Mouse (Mus musculus) lung, embryonic 14.5 days (tissue): ENCODE data around the gene Ncoa1. TPM values are rescaled to one million over a fixed set of nuclear protein-coding genes. Genes with fewer than 3 reads are reported as not detected.
A peak's percentile ranks its signal among the peaks of the same experiment; 100 is the strongest.

Experiments
- ATAC-seq: fragments of 200-750 bp; cut with Nextera tagmentation; 2 replicates; pipeline ENCODE4 v1.8.0; 2017; ENCODE audit warnings: mild to moderate bottlenecking, moderate TSS enrichment, moderate library complexity; ENCODE audit not compliant: insufficient read depth
- DNase-seq: peaks from one replicate; pipeline ENCODE4 v3.0.0-alpha.2; 2015
- H3K27ac ChIP-seq: fragments of 300-500 bp; sonication (generic); 2 replicates; pipeline ENCODE4 v1.5.1; 2014; ENCODE audit warnings: low read depth, mild to moderate bottlenecking, moderate library complexity
- H3K27me3 ChIP-seq: fragments of 300-500 bp; sonication (generic); 2 replicates; pipeline ENCODE4 v1.6.1; 2014; ENCODE audit warnings: low read length, control low read depth; ENCODE audit not compliant: insufficient read depth
- H3K36me3 ChIP-seq: fragments of 300-500 bp; sonication (generic); 2 replicates; pipeline ENCODE4 v1.6.1; 2014; ENCODE audit warnings: control low read depth; ENCODE audit not compliant: insufficient read depth
- H3K4me1 ChIP-seq: fragments of 300-500 bp; sonication (generic); 2 replicates; pipeline ENCODE4 v1.6.1; 2014; ENCODE audit warnings: antibody characterized with exemption, control low read depth; ENCODE audit not compliant: insufficient read depth
- H3K4me2 ChIP-seq: fragments of 300-500 bp; sonication (generic); 2 replicates; pipeline ENCODE4 v1.6.1; 2014; ENCODE audit warnings: mild to moderate bottlenecking
- H3K4me3 ChIP-seq: fragments of 300-500 bp; sonication (generic); 2 replicates; pipeline ENCODE4 v1.5.1; 2014; ENCODE audit warnings: low read depth, low read length
- H3K9ac ChIP-seq: fragments of 300-500 bp; sonication (generic); 2 replicates; pipeline ENCODE4 v1.6.1; 2014
- H3K9me3 ChIP-seq: fragments of 300-500 bp; sonication (generic); 2 replicates; pipeline ENCODE4 v1.6.1; 2016; ENCODE audit warnings: low read depth, low read length, control low read depth
- CTCF ChIP-seq: IDR thresholded peaks from 2 replicates; pipeline ENCODE4 v1.5.1; 2016; ENCODE audit warnings: antibody characterized with exemption, low read depth
- WGBS: fragments of 180-500 bp; shearing (Covaris S2); extraction: QIAGEN DNeasy Blood & Tissue Kit; methylation state at CpG from one replicate; pipeline ENCODE4 v1.1.7; 2014; 5-methylcytosine and 5-hydroxymethylcytosine counted together
- polyA plus RNA-seq: library from polyadenylated mRNA; unstranded; fragments of >200 nt; fragmentation: Nextera tagmentation; extraction: Ambion mirVana; gene quantifications from 2 replicates; pipeline ENCODE4 v1.2.1, GENCODE M21; 2014

The Ncoa1 gene
- 11.4 and 13.1 TPM in 2 replicates for polyA plus RNA-seq

DNA sequence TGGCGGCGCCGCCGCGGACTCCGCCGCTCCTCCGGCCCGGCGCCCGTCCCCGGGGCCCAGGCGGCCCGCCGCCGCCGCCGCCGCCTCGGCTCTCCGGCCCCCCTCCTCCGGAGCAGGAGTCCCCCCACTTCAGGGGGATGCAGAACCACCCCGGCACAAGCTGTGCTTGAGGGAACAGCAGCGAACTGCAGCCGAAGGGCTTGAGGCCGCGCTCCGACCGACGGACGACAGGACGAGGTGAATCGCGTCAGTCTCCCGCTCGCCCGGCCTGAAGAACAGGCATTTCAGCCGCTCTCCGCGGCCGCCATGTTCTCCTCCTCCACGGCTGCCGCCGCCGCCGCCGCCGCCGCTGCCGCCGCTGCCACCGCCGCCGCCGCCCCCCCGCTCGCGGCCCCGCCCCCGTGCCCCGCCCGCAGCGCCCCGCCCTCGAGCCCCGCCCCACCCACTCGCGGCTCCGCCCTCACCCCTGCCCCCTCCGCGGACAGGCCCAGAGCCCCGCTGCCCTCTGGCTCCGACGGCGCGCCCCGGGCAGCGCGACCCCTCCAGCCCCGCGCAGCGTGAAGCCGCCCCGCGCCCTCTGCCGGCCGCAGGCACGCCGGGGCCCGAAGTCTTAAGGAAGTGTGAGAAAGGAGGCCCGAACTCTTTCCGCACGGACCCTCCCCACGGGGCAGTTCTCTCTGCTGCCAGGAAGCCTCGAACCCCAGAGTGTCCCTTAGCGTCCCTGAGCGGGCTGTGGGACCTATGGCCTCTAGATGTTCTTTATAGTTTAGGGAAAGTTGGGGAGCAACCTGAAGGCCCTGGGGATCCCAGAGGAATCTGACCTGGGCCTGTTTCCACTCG lies at the start of gene Ncoa1:
Gene Ncoa1, minus strand, starts transcription at position 351 of the 840 bp plus-strand sequence.
- Histone ChIP-seq H3K27ac (peak within 1 kb of the TSS; percentile 93), H3K27me3 (peaks cover 3% of the 10 kb centered on the region; the same call in 1 of the 2 replicates), H3K36me3 (no peaks in the 10 kb centered on the region), H3K9ac (peak within 1 kb of the TSS; percentile 83), H3K4me3 (peak within 1 kb of the TSS; percentile 83), H3K4me1 (0 out of 2 replicates have a peak, but pooled peaks cover 5% of the 10 kb centered on the region), H3K4me2 (peak within 1 kb of the TSS; percentile 77), H3K9me3 (no peaks in the 10 kb centered on the region)
- ATAC-seq (peak; percentile 89), DNase-seq (peak; percentile 83)
- under 1% methylated on average over 90 of the region's 98 CpGs for WGBS
- TF ChIP-seq CTCF: peak; percentile 59

DNA sequence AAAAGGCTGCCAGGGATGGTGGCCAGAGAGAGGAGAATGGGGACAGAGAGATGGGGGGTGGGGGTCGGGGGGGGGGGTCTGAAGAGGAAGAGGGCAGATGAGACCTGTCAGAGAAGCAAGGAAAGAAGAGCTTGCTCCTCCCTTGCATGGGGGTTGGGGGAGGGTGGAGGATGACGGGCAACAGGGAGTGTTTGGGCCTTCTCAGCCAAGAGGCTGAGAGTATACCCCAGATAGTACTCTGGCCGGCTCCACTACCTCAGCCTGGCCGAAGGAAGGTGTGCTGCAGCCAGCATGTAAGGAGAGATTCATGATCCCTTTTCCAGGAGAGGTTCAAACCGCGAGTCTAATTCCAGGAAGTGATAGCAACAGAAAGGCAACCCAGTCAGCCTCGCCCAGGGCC lies 47.6 kb upstream of the Ncoa1 start:
- DNase-seq (no peak), ATAC-seq (no peak)
- Histone ChIP-seq H3K27ac (no peak overlapping the region; the same call in 1 of the 2 replicates), H3K27me3 (no peaks in the 10 kb centered on the region), H3K9me3 (no peaks in the 10 kb centered on the region), H3K4me1 (no peaks in the 10 kb centered on the region), H3K4me2 (no peak overlapping the region), H3K9ac (no peak overlapping the region), H3K4me3 (no peak overlapping the region), H3K36me3 (no peaks in the 10 kb centered on the region)
- no peak for TF ChIP-seq CTCF
- 42% methylated on average over 7 of the region's 7 CpGs for WGBS

DNA sequence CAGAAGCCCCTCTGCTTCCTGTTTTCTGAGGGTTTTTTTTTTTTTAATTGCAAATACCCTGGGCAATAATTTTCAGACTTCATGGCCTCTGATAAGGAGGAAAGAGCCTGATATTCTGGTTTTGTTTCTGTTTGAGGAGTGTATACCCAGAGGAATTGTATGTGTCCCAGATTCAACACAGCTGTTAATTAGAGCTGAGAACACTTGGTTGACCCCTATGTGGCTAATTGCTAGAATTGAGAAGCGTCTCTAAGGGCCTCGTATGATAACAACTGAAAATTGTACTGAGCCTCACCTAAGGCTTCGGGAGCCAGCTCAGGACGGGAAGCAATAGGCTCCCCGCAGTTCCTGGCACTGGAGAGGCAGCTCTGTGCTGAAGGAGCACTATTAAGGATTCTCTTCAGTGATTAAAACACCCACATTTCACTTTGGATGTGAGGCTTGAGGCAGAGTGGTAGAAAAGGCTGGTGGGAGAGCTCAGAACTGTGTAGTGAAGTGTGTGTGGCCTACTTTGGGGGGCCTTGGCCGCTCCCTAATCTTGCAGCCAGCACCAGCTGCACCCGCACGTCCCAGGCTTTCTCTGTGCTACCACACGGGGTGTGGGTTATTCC lies 46.8 kb upstream of the Ncoa1 start:
- no peak overlapping the region for H3K9ac ChIP-seq
- H3K36me3 ChIP-seq: no peaks in the 10 kb centered on the region
- H3K27ac ChIP-seq: peak overlapping the region; percentile 68
- 32% methylated on average over 9 of the region's 9 CpGs for WGBS
- ATAC-seq (peak; percentile 36; the same call in 1 of the 2 replicates), DNase-seq (peak; percentile 43)
- H3K27me3 ChIP-seq: no peaks in the 10 kb centered on the region
- H3K4me1 ChIP-seq: no peaks in the 10 kb centered on the region
- TF ChIP-seq CTCF: no peak
- H3K4me2 ChIP-seq: no peak overlapping the region; the same call in 1 of the 2 replicates
- no peak overlapping the region for H3K4me3 ChIP-seq
- no peaks in the 10 kb centered on the region for H3K9me3 ChIP-seq

DNA sequence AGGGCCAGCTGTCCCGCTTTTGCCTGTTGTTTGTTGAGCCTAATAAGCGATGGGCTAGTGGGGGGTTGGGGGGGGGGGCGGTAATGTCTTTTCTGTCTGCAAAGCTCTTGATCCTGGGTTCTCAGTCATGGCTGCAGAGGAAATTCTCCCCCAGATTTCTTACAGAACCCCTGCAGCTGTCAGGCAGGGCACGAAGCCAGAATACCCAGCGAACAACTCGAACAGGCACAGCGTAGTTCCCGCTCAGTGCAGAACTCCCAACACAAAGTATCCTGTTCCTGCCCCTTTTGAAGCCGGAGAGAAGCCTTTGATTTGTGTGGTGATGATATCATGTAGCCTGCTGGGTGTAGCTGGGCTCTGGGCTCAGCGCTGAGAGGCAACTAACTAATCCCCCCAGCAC lies 46.2 kb upstream of the Ncoa1 start:
- Histone ChIP-seq H3K4me2 (peak overlapping the region; percentile 47), H3K9ac (no peak overlapping the region), H3K36me3 (no peaks in the 10 kb centered on the region), H3K27ac (peak overlapping the region; percentile 68), H3K9me3 (no peaks in the 10 kb centered on the region), H3K4me3 (no peak overlapping the region), H3K27me3 (no peaks in the 10 kb centered on the region), H3K4me1 (no peaks in the 10 kb centered on the region)
- 4% methylated on average over 10 of the region's 10 CpGs for WGBS
- DNase-seq (peak; percentile 93), ATAC-seq (peak; percentile 92)
- TF ChIP-seq CTCF: no peak

DNA sequence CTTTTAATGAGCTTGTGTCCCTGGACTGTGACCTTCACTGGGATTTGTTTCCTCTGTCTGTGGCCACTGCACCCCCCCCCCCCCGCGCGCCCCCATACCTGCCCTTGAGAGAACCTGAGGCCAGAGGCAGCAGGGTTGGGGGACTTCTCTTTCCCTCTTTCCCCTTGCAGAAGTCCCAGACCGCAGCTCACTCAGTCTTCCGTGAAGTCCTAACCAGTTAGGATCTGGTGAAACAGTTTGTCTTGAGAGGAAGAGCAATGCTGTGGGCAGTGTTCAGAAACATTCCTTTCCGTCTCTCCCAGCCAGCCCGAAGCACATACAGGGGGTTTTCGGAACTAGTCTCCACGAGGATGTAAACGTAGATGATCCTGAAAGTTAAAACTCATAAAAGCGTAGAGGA lies 42.0 kb upstream of the Ncoa1 start:
- DNase-seq (no peak), ATAC-seq (no peak)
- 75% methylated on average over 11 of the region's 11 CpGs for WGBS
- Histone ChIP-seq H3K4me1 (no peaks in the 10 kb centered on the region), H3K9me3 (no peaks in the 10 kb centered on the region), H3K4me2 (no peak overlapping the region), H3K9ac (no peak overlapping the region), H3K36me3 (no peaks in the 10 kb centered on the region), H3K27me3 (no peaks in the 10 kb centered on the region), H3K27ac (no peak overlapping the region), H3K4me3 (no peak overlapping the region)
- TF ChIP-seq CTCF: no peak

DNA sequence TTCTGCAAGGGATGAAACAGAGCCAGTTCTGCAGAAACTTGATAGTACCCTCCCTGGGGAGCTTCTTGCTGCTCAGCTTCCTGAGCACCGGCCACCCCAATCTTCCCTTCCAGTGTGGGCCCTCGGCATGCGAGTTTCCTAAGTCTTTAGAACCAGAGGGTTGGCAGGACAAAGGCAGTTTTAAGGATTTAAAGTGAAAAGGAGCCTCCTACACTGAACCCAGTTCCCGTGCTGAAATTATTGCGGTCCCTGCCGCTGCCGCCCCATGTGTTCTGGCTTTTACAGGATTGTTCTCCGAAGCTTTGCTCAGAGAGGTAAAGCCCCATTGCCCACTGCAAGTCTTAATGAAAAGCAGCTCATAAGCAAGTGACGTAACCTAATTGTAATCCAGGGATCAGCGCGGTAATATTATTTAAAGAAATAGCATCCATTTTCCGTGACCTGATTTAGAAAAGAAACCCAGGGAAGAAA lies 32.6 kb upstream of the Ncoa1 start:
- no peak for DNase-seq
- H3K27me3 ChIP-seq: no peaks in the 10 kb centered on the region
- H3K4me3 ChIP-seq: no peak overlapping the region
- H3K4me1 ChIP-seq: no peaks in the 10 kb centered on the region
- no peak overlapping the region for H3K9ac ChIP-seq
- H3K36me3 ChIP-seq: no peaks in the 10 kb centered on the region
- ATAC-seq: no peak
- H3K4me2 ChIP-seq: no peak overlapping the region
- no peak for TF ChIP-seq CTCF
- no peak overlapping the region for H3K27ac ChIP-seq
- 69% methylated on average over 12 of the region's 12 CpGs for WGBS
- no peaks in the 10 kb centered on the region for H3K9me3 ChIP-seq

DNA sequence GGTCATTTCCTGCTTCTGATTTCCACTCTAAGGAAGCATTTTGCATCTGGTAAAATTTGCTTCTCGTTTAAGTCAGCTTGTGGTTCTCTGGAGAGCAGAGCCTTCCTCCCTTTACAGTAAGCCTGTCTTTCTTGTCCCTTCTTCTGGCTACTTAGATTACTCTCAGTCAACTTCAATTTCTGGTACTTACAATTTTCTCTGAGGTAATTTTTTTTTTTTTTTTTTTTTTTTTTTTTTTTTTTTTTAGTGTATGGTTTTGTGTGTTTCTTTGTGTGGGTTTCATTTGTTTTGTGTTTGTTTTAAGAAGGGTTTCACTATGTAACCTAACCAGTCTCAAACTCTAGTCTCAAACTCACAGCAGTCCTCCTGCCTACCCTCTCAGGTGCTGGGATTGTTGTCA lies 31.2 kb upstream of the Ncoa1 start:
- no peak overlapping the region for H3K27ac ChIP-seq
- H3K4me2 ChIP-seq: no peak overlapping the region
- H3K9me3 ChIP-seq: no peaks in the 10 kb centered on the region
- no peak for ATAC-seq
- H3K9ac ChIP-seq: no peak overlapping the region
- TF ChIP-seq CTCF: no peak
- no peaks in the 10 kb centered on the region for H3K4me1 ChIP-seq
- H3K4me3 ChIP-seq: no peak overlapping the region
- H3K36me3 ChIP-seq: no peaks in the 10 kb centered on the region
- WGBS: 64% methylated on average over 1 of the region's 1 CpGs
- no peaks in the 10 kb centered on the region for H3K27me3 ChIP-seq
- no peak for DNase-seq
